Mouse (Mus musculus): ENCODE results near the gene Nup160. TPM values are rescaled to one million over a fixed set of nuclear protein-coding genes. Genes with fewer than 3 reads are reported as not detected.
A peak's percentile ranks its signal among the peaks of the same experiment; 100 is the strongest.

Nup160 gene
- total RNA-seq, 1 experiment from 2014 or later: 49.2 TPM

GRCm38 (mm10) chr2:90659016-90659415, 18.0 kb upstream of the Nup160 start:
- no peak for ATAC-seq (ENCODE audit: extremely low read depth, insufficient number of reproducible peaks, low FRiP score, poor library complexity, severe bottlenecking)

DNA sequence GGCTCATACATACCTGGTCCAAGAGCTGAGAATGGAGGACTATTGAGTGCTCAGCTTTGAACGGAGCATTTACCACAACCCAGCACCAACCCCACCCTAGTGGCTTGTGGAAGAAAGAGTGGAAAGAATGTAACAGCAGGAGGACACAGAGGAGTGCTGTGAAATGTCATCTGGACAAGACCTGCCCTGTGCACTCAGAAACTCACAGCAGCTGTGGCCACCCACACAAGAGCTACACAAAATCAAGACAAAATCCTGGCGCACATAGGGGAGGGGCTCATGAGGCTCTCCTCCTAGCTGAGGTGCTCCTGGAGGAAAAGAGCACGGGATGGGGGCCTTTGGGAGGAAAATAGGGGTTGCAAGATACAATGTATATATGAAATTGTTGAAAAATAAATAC, 17.4 kb upstream of the Nup160 start:
- no peak for ATAC-seq (ENCODE audit: extremely low read depth, insufficient number of reproducible peaks, low FRiP score, poor library complexity, severe bottlenecking)

DNA sequence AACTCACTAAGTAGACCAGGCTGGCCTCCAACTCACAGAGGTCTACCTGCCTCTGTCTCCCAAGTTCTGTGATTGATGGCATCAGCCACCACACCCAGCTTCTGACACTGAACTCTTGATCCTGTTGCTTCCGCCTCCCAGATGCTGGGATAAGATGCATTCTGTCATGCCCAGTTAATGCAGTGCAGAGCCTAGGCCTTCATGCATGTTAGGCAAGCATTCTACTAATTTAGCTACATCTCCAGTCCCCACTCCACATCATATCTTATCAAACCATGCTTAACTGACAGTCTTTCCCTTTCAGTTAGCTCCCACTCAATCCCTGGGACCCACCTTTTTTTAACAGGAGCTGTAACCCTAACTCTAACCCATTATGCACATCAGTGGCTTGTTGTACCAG, 16.1 kb upstream of the Nup160 start:
- ATAC-seq (ENCODE audit: extremely low read depth, insufficient number of reproducible peaks, low FRiP score, poor library complexity, severe bottlenecking): no peak

DNA sequence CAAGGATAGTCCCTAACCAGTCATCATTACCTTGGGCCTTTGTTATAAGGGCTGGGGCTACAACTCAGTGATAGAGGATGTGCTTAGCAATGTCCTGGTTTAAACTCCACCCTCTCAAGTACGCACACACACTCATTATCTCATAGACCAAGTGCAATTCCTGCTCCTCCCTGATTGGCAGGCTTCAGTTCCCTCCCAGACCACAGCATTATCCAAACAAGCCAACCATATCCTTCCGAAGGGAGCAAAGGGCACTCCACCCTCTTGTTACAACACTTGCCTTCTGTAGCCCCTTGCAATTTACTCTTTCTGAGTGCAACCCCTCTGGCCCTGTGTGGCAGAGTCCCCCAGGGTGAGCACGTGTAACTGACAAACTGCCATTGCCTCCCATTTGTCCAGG, 15.6 kb upstream of the Nup160 start:
- ATAC-seq (ENCODE audit: extremely low read depth, insufficient number of reproducible peaks, low FRiP score, poor library complexity, severe bottlenecking): no peak

GRCm38 (mm10) chr2:90666591-90667387, 10.2 kb upstream of the Nup160 start:
- no peak for ATAC-seq (ENCODE audit: extremely low read depth, insufficient number of reproducible peaks, low FRiP score, poor library complexity, severe bottlenecking)

- ATAC-seq (ENCODE audit: extremely low read depth, insufficient number of reproducible peaks, low FRiP score, poor library complexity, severe bottlenecking): peak; percentile 78
Observed at GRCm38 (mm10) chr2:90667388-90668265, 9.4 kb upstream of the Nup160 start.

DNA sequence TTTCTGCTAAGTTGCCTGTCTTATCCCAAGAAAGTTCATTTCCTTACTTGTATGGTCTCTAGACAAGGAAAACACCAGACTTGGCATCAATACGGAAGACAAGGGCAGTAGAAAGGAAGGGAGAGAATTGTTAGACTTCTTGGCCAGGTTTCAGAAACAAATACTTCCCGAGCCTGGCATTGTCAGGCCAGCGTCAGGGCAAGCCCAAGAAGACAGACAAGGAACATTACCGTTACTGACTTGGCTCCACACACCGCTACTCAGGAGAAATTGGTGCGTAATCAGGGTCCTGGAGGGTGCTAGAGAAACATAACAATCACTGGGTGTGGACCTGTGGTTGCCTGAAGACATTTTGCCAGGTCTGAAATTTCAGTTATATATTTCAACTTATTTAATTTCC, 6.7 kb upstream of the Nup160 start:
- ATAC-seq (ENCODE audit: extremely low read depth, insufficient number of reproducible peaks, low FRiP score, poor library complexity, severe bottlenecking): no peak

- peak; percentile 80 for ATAC-seq (ENCODE audit: extremely low read depth, insufficient number of reproducible peaks, low FRiP score, poor library complexity, severe bottlenecking)
Observed at GRCm38 (mm10) chr2:90673339-90673738, 3.7 kb upstream of the Nup160 start.

DNA sequence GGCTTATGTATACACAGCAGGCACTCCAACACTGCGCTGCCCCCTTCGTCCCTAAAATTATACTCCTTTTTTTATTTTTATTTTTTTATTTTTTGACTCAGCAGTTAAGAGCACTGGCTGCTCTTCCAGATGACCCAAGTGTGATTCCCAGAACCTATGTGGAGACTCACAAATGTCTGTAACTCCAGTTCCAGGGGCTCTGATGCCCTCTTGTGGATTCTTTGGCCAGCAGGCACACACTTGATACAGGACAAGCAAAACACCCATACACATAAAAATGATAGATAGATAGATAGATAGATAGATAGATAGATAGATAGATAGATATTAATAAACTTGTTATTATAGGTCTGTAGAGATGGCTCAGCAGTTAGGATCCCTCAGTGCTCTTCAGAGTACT, 2.5 kb upstream of the Nup160 start:
- ATAC-seq (ENCODE audit: extremely low read depth, insufficient number of reproducible peaks, low FRiP score, poor library complexity, severe bottlenecking): no peak

DNA sequence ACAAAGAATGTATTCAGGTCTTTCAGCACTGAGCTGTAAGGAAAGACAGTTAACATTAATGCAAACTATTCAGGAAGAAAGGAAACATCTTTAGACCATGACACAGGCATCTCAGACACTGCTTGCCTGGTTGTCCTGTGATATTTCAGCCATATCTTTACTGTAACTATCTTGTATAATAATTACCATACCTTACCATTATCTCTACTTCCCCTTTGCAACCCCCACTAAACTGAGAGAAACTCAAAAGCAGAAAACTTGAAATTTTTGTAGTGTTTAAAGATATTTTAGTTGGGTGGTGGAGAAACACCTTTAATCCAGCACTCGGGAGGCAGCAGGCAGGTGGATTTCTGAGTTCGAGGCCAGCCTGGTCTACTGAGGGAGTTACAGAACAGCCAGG, 1.5 kb upstream of the Nup160 start:
- ATAC-seq (ENCODE audit: extremely low read depth, insufficient number of reproducible peaks, low FRiP score, poor library complexity, severe bottlenecking): no peak

GRCm38 (mm10) chr2:90678256-90679060, 1.4 kb downstream of the Nup160 start:
- ATAC-seq (ENCODE audit: extremely low read depth, insufficient number of reproducible peaks, low FRiP score, poor library complexity, severe bottlenecking): no peak

DNA sequence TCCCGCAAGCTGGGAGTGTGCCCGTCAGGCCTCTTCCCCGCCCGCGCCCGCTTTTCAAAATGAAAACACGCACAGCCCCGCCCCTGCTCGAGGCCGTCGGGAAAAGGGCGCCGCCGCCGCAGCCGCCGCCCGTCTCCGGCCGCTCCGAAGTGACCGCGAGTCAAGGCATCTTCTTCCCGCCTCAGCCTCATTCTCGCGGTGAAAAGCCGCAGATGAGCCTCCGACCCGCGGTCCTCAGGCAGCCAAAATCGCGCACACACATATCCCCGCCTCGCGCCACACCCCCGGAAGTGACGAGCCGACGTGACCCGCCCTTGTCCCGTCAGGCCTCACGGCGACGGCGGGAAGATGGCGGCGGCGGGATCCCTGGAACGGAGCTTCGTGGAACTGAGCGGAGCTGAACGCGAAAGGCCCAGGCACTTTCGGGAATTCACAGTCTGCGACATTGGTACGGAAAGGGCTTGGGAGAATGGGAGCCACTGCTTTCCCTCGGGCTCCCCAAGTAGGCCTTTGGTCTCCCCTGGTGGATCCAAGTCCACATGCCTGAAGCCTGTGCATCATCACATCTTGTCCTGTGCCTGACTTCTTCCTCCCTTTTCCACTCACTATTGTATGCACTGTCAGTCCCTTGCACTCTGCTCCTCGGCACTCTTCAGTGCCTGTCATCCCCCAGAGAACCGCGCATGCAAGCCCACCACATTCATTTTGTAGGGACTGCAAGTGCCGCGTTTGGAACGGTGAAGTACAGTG, 2.2 kb downstream of the Nup160 start:
- peak; percentile 95 for ATAC-seq (ENCODE audit: extremely low read depth, insufficient number of reproducible peaks, low FRiP score, poor library complexity, severe bottlenecking)

DNA sequence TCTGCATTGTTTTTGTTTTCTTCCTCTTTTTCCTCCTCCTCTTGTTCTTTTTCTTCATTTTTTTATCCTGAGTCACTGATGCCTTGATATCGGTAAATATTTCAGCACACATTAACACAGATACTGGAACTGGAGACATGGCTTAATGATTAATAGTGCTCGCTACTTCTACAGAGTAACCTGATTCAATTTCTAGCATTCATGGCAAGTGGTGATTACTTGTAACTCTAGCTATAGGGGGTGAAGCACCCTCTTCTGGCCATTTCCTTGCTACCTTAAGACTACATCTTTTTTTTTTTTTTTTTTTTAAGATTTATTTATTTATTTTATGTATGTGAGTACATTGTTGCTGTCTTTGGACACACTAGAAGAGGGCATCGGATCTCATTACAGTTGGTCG, 23.9 kb downstream of the Nup160 start:
- ATAC-seq (ENCODE audit: extremely low read depth, insufficient number of reproducible peaks, low FRiP score, poor library complexity, severe bottlenecking): no peak

DNA sequence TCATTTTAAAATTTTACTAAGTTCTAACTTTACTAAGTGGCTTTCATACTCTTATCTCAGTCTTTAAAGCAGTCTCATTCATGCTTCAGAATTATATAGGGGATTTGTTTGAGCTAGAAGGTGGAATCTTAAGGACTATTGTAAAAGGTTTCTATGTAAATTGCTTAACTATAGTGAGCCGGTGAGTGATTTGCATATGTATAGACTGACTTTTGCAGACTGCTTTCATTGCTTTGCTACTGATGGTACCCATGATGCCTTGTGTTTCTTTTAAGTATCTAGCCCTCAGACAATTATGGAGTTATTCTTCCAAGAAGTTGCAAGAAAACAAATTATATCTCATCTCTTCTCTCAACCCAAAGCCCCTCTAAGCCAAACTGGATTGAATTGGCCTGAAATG, 31.5 kb downstream of the Nup160 start:
- no peak for ATAC-seq (ENCODE audit: extremely low read depth, insufficient number of reproducible peaks, low FRiP score, poor library complexity, severe bottlenecking)

DNA sequence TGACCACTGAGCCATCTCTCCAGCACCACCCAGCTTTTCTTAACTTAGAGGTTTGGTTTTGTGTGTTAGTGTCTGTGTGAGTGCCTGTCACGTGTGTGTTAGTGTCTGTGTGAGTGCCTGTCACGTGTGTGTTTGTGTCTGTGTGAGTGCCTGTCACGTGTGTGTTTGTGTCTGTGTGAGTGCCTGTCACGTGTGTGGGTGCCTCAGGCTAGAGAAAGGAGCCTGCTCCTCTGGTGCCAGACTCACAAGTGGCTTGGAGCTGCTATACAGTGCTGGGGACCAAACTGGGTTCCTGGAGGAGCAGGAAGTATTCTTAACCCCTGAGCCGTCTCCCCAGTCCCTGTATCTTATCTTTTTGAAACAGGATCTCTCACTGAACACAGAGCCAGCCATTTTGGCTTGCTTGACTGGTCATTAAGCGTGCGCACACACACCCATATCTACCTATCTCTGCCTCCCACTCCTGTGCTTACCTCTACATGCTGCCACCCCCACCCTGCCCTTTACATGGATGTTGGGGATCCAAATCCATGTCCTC, 38.6 kb downstream of the Nup160 start:
- ATAC-seq (ENCODE audit: extremely low read depth, insufficient number of reproducible peaks, low FRiP score, poor library complexity, severe bottlenecking): no peak

- ATAC-seq (ENCODE audit: extremely low read depth, insufficient number of reproducible peaks, low FRiP score, poor library complexity, severe bottlenecking): no peak
Observed at GRCm38 (mm10) chr2:90717366-90717765, 40.4 kb downstream of the Nup160 start.

- no peak for ATAC-seq (ENCODE audit: extremely low read depth, insufficient number of reproducible peaks, low FRiP score, poor library complexity, severe bottlenecking)
Observed at GRCm38 (mm10) chr2:90717948-90718347, 40.9 kb downstream of the Nup160 start.

DNA sequence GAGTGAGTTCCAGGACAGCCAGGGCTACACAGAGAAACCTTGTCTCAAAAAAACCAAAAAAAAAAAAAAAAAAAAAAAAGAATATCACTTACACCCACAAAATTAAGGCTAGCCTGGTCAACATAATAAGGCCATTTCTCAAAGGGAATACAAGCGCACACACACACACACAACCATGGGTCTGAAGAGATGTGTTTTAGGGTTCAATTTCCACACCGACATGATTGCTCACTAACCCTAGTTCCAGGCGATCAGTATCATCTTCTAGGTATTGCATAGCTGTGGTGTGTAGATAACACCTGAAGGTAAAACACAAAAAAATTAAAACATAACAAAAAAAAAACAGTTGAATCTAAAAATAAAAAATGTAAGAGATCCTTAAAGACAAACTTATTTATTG, 49.8 kb downstream of the Nup160 start:
- ATAC-seq (ENCODE audit: extremely low read depth, insufficient number of reproducible peaks, low FRiP score, poor library complexity, severe bottlenecking): no peak

All from neutrophil, adult 5-6 weeks (primary cell).